Mouse (Mus musculus) lung, embryonic 15.5 days (tissue): ENCODE measurements around the gene Oxld1. TPM values are rescaled to one million over a fixed set of nuclear protein-coding genes. Genes with fewer than 3 reads are reported as not detected.

ENCODE experiments used
- ATAC-seq: fragments of 200-750 bp; cut with Nextera tagmentation; 2 replicates; pipeline ENCODE4 v1.8.0; 2017; ENCODE audit warnings: moderate number of reproducible peaks, borderline replicate concordance; ENCODE audit not compliant: low FRiP score, low TSS enrichment; ENCODE audit errors: extremely low read depth
- H3K27ac ChIP-seq: fragments of 300-500 bp; sonication (generic); 2 replicates; pipeline ENCODE4 v1.5.1; 2015; ENCODE audit warnings: moderate library complexity, mild to moderate bottlenecking, inconsistent platforms
- H3K27me3 ChIP-seq: fragments of 300-500 bp; sonication (generic); 2 replicates; pipeline ENCODE4 v1.6.1; 2015; ENCODE audit warnings: inconsistent platforms
- H3K36me3 ChIP-seq: fragments of 300-500 bp; sonication (generic); 2 replicates; pipeline ENCODE4 v1.6.1; 2015; ENCODE audit warnings: inconsistent platforms
- H3K4me1 ChIP-seq: fragments of 300-500 bp; sonication (generic); 2 replicates; pipeline ENCODE4 v1.6.1; 2015; ENCODE audit warnings: inconsistent platforms
- H3K4me2 ChIP-seq: fragments of 300-500 bp; sonication (generic); 2 replicates; pipeline ENCODE4 v1.6.1; 2015; ENCODE audit warnings: inconsistent platforms, mild to moderate bottlenecking, moderate library complexity
- H3K4me3 ChIP-seq: fragments of 300-500 bp; sonication (generic); 2 replicates; pipeline ENCODE4 v1.5.1; 2015; ENCODE audit warnings: mild to moderate bottlenecking, inconsistent platforms
- H3K9ac ChIP-seq: fragments of 300-500 bp; sonication (generic); 2 replicates; pipeline ENCODE4 v1.6.1; 2015; ENCODE audit warnings: inconsistent platforms
- H3K9me3 ChIP-seq: fragments of 300-500 bp; sonication (generic); 2 replicates; pipeline ENCODE4 v1.6.1; 2016; ENCODE audit warnings: inconsistent platforms
- WGBS: fragments of 180-500 bp; shearing (Covaris S2); methylation state at CpG from one replicate; pipeline ENCODE4 v1.1.7; 2015; 5-methylcytosine and 5-hydroxymethylcytosine counted together
- polyA plus RNA-seq: library from polyadenylated mRNA; unstranded; fragments of >200 nt; fragmentation: Nextera tagmentation; extraction: Ambion mirVana; gene quantifications from 2 replicates; pipeline ENCODE4 v1.2.1, GENCODE M21; 2015

Oxld1 gene
- polyA plus RNA-seq, 1 experiment from 2014 or later, result 13.0 TPM

DNA sequence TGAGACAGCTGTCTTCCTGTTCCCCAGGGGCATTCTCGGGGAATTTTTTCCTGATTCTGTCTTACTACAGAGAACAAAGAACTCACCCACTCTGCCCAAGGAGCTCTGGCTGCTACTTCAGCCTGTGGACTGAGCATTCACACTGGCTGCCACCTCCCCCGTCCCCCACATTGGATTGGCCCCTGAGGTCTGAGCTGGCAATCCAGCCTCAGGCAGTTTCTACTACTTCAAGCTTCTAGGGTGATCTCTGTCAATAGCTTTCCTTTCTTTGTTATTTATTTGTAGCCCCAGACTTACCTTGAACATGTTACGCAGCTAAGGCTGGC, 35.0 kb upstream of the Oxld1 start:
- Histone ChIP-seq H3K36me3 (peaks cover 41% of the 10 kb centered on the region), H3K4me1 (peaks cover 37% of the 10 kb centered on the region), H3K4me3 (peak overlapping the region; percentile 99), H3K27ac (peak overlapping the region; percentile 85), H3K9me3 (no peaks in the 10 kb centered on the region), H3K9ac (peak overlapping the region; percentile 86), H3K27me3 (no peaks in the 10 kb centered on the region), H3K4me2 (peak overlapping the region; percentile 93)
- whole genome bisulfite sequencing, result 24% methylated on average over 3 of the region's 3 CpGs
- ATAC-seq, result no peak

DNA sequence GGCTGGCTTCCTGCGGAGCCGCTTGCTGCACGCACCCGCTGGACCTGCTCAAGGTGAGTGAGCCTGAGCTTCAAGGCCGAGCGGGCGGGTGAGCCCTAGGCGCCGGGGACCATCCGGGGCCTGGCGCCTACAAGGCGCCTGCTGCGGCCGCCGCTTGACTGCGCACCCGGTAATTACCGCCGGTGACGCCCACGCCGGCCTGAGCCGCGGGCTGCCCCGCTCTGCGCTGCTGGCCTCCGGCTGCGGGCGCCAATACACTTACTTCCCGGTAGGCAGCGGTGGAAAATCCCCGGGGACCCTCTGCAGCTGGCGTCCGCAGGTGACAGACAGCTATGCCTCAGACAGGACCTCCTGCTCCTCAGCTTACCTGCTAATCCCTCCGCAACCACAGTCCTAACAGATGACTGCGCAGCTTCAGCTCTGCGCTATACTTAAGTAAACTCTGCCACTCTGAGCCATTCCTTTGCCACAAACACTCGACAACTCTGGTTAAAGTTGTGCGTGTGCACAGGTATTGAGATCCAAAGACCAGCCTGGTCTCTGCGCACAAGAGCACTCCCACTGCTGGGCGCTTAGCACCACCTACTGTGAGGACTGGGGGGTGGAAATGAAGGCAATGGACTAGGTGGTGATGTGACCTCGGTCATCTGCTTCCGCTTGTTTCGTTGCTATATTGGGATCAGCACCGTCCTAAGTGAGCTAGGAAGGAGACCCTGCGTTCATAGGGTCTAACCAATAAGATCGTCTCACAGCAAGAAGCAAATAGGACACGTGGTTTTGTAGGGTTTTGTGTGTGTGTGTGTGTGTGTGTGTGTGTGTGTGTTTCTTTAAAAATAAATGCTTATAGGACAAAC, 34.4 kb upstream of the Oxld1 start:
- H3K36me3 ChIP-seq, result peaks cover 45% of the 10 kb centered on the region
- H3K9ac ChIP-seq, result peak overlapping the region; percentile 86
- under 1% methylated on average over 48 of the region's 48 CpGs for WGBS
- peaks cover 37% of the 10 kb centered on the region for H3K4me1 ChIP-seq
- H3K4me2 ChIP-seq, result peak overlapping the region; percentile 93
- no peaks in the 10 kb centered on the region for H3K27me3 ChIP-seq
- H3K27ac ChIP-seq, result peak overlapping the region; percentile 85
- H3K9me3 ChIP-seq, result no peaks in the 10 kb centered on the region
- peak overlapping the region; percentile 99 for H3K4me3 ChIP-seq
- ATAC-seq, result peak; percentile 21; the same call in 1 of the 2 replicates

DNA sequence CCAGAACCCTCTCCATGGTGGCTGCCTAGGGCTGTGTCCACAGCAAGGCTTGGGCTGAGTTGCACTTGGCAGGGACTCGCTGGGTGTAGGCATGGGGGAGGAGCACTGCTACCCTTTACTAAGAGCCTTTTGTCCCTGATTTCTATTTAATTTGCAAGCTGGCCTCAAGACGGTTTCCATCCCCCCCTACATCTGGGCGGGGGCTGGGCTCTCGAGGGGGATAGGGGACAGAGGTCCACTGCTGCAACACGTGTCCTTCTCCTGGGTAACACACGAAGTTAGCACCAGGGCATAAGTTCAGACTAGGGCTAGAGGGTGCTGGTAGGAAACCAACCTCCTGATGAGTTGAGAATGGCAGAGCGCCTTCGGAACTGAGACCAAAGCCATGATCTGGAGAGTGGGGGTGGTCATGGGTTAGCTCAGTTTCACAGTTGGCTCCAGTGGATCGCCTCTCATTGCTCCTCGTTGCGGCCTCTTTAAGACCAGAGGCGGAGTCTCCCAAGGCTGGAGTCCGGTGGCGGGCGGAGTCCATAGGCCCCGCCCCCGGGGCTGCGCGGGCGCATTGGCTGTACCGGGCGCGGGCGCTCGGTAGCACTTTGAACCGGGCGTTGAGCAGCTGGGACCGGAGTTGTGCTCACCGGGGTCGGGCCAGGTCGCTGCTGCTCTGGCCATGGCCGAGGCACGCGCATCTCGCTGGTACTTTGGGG, 33.6 kb upstream of the Oxld1 start, which contains the start of gene Slc25a10:
TSS of gene Slc25a10 (plus strand) at position 524 of the 707 bp plus-strand sequence.
- H3K4me3 ChIP-seq, result peak within 1 kb of the TSS; percentile 99
- H3K4me2 ChIP-seq, result peak within 1 kb of the TSS; percentile 93
- peak; percentile 89 for ATAC-seq
- H3K4me1 ChIP-seq, result peaks cover 37% of the 10 kb centered on the region
- H3K36me3 ChIP-seq, result peaks cover 45% of the 10 kb centered on the region
- H3K27ac ChIP-seq, result peak within 1 kb of the TSS; percentile 85
- no peaks in the 10 kb centered on the region for H3K27me3 ChIP-seq
- peak within 1 kb of the TSS; percentile 86 for H3K9ac ChIP-seq
- under 1% methylated on average over 27 of the region's 35 CpGs for WGBS
- H3K9me3 ChIP-seq, result no peaks in the 10 kb centered on the region

- no peak overlapping the region for H3K9ac ChIP-seq
- H3K4me3 ChIP-seq, result no peak overlapping the region
- 31% methylated on average over 4 of the region's 4 CpGs for WGBS
- no peaks in the 10 kb centered on the region for H3K27me3 ChIP-seq
- H3K9me3 ChIP-seq, result no peaks in the 10 kb centered on the region
- peak overlapping the region; percentile 93 for H3K4me2 ChIP-seq
- H3K27ac ChIP-seq, result peak overlapping the region; percentile 85
- ATAC-seq, result no peak
- peaks cover 43% of the 10 kb centered on the region for H3K4me1 ChIP-seq
- peaks cover 39% of the 10 kb centered on the region for H3K36me3 ChIP-seq
These were observed 32.6 kb upstream of the Oxld1 start for GRCm38 (mm10) chr11:120490291-120491046.

DNA sequence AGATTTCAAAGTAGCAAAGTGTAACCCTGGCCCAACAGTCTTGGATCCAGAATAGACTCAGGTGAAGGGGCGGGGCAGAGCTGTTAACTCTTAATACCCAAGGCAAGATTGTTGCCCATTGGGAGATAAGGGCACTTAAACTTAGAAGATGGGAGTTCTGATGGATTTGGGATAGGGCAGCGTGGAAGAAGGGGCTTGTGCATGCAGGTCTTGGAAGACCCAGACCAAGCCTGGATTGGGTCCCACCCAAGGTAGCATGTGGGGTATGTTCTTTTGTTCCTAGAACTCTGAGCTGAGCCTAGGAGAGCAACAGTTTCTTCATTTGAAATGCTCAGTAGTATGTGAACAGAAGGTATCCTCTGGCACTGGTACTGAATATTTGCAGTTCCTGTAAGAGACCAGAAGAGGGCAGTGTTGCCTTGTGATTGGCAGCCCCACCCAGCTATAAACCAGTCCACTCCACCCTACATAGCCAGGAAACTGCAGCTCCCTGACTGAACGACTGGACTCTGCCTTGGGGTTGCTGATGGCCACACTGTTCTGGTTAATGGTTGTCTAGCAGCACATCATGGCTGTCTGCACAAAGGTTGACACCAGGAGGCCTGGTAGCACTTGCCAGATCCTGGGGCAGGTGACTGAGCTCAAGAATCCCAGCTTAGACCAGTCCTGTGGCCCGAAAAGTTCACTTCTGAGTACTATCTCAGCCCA, 31.3 kb upstream of the Oxld1 start:
- ATAC-seq, result peak; percentile 13; the same call in 1 of the 2 replicates
- Histone ChIP-seq H3K9me3 (no peaks in the 10 kb centered on the region), H3K27me3 (no peaks in the 10 kb centered on the region), H3K4me1 (peaks cover 47% of the 10 kb centered on the region), H3K4me3 (no peak overlapping the region), H3K27ac (no peak overlapping the region), H3K36me3 (peaks cover 28% of the 10 kb centered on the region), H3K4me2 (no peak overlapping the region), H3K9ac (no peak overlapping the region)
- 53% methylated on average over 4 of the region's 4 CpGs for WGBS

DNA sequence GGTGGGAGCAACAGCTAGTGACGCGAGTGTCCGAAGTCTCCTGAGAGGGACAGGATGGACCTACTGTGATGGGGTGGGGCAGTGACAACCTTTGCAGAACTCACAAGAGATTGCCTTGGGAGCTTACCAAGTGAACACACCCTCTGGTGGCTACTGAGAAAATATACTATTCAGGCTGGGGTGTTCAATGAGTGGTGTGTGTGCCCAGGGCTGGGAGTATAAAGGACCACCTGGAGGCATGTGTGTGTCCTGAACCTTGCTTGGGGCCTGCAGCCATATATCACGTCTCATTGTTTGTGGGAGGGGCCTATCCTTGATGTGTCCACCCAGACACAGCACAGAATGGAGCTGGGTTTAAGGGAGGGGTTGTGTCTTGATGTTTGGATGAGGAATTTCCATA, 30.6 kb upstream of the Oxld1 start:
- Histone ChIP-seq H3K36me3 (peaks cover 29% of the 10 kb centered on the region), H3K27me3 (no peaks in the 10 kb centered on the region), H3K4me2 (no peak overlapping the region), H3K4me3 (no peak overlapping the region), H3K4me1 (peaks cover 46% of the 10 kb centered on the region), H3K9ac (no peak overlapping the region), H3K9me3 (no peaks in the 10 kb centered on the region), H3K27ac (no peak overlapping the region)
- no peak for ATAC-seq
- WGBS, result 70% methylated on average over 4 of the region's 4 CpGs

DNA sequence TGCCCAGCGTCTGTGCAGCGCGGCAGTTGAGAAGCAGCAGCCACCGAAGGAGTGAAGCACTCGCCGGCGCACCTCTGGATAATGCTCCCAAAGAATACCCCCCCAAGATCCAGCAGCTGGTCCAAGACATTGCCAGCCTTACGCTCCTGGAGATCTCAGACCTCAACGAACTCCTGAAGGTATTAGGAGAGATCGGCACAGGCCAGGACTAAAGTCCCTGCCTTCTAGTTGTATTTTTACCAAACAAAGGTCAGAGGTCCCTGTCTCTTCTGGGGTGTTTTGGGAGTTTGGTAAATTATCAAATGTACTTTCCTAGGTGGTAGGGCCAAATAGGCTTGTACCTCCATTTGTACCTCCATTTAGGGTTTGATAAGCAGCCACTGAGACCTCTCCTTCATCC, 27.4 kb upstream of the Oxld1 start:
- Histone ChIP-seq H3K4me3 (peak overlapping the region; percentile 71), H3K27me3 (no peaks in the 10 kb centered on the region), H3K27ac (no peak overlapping the region), H3K9ac (peak overlapping the region; percentile 81), H3K4me2 (peak overlapping the region; percentile 83), H3K9me3 (no peaks in the 10 kb centered on the region), H3K36me3 (peaks cover 60% of the 10 kb centered on the region), H3K4me1 (peaks cover 21% of the 10 kb centered on the region)
- 5% methylated on average over 10 of the region's 10 CpGs for WGBS
- no peak for ATAC-seq

- H3K4me1 ChIP-seq, result peaks cover 17% of the 10 kb centered on the region
- H3K9ac ChIP-seq, result peak within 1 kb of the TSS; percentile 81
- peak within 1 kb of the TSS; percentile 83 for H3K4me2 ChIP-seq
- no peaks in the 10 kb centered on the region for H3K27me3 ChIP-seq
- peak within 1 kb of the TSS; percentile 55 for H3K27ac ChIP-seq
- H3K9me3 ChIP-seq, result no peaks in the 10 kb centered on the region
- under 1% methylated on average over 60 of the region's 60 CpGs for WGBS
- peaks cover 67% of the 10 kb centered on the region for H3K36me3 ChIP-seq
- H3K4me3 ChIP-seq, result peak within 1 kb of the TSS; percentile 71
- ATAC-seq, result peak; percentile 93
These were observed 26.6 kb upstream of the Oxld1 start, which contains the start of gene Mrpl12 for GRCm38 (mm10) chr11:120484265-120484981. TSS of gene Mrpl12 (plus strand) at chr11:120484613.

- 85% methylated on average over 7 of the region's 7 CpGs for WGBS
- Histone ChIP-seq H3K27me3 (no peaks in the 10 kb centered on the region), H3K9me3 (no peaks in the 10 kb centered on the region), H3K4me3 (peak overlapping the region; percentile 71; the same call in 1 of the 2 replicates), H3K36me3 (peaks cover 70% of the 10 kb centered on the region), H3K4me2 (peak overlapping the region; percentile 83), H3K27ac (no peak overlapping the region), H3K4me1 (peaks cover 16% of the 10 kb centered on the region), H3K9ac (peak overlapping the region; percentile 81; the same call in 1 of the 2 replicates)
- ATAC-seq, result no peak
These were observed 25.6 kb upstream of the Oxld1 start for GRCm38 (mm10) chr11:120483448-120483934.

GRCm38 (mm10) chr11:120472052-120472451, 14.2 kb upstream of the Oxld1 start:
- no peak for ATAC-seq
- 92% methylated on average over 6 of the region's 6 CpGs for WGBS
- Histone ChIP-seq H3K9me3 (no peaks in the 10 kb centered on the region), H3K9ac (no peak overlapping the region), H3K4me3 (no peak overlapping the region), H3K4me2 (no peak overlapping the region), H3K36me3 (peaks cover 71% of the 10 kb centered on the region), H3K4me1 (peaks cover 10% of the 10 kb centered on the region), H3K27ac (no peak overlapping the region), H3K27me3 (no peaks in the 10 kb centered on the region)
